Mouse (Mus musculus) embryonic facial prominence, embryonic 12.5 days (tissue): ENCODE results near the gene Dynlrb1. TPM values are rescaled to one million over a fixed set of nuclear protein-coding genes. Genes with fewer than 3 reads are reported as not detected.

Experiments
- ATAC-seq: fragments of 200-750 bp; cut with Nextera tagmentation; 2 replicates; pipeline ENCODE4 v1.8.0; 2017; ENCODE audit not compliant: insufficient number of reproducible peaks, insufficient read depth, low FRiP score, low TSS enrichment
- H3K27ac ChIP-seq: fragments of 300-500 bp; sonication (generic); 2 replicates; pipeline ENCODE4 v1.5.1; 2016; ENCODE audit warnings: mild to moderate bottlenecking
- H3K27me3 ChIP-seq: fragments of 300-500 bp; sonication (generic); 2 replicates; pipeline ENCODE4 v1.6.1; 2016; ENCODE audit warnings: mild to moderate bottlenecking, moderate library complexity
- H3K36me3 ChIP-seq: fragments of 300-500 bp; sonication (generic); 2 replicates; pipeline ENCODE4 v1.6.1; 2016; ENCODE audit warnings: mild to moderate bottlenecking
- H3K4me1 ChIP-seq: fragments of 300-500 bp; sonication (generic); 2 replicates; pipeline ENCODE4 v1.6.1; 2016
- H3K4me2 ChIP-seq: fragments of 300-500 bp; sonication (generic); replicated peaks from 2 replicates; pipeline ENCODE4 v1.6.1; 2016; ENCODE audit warnings: mild to moderate bottlenecking, moderate library complexity
- H3K4me3 ChIP-seq: fragments of 300-500 bp; sonication (generic); 2 replicates; pipeline ENCODE4 v1.5.1; 2016; ENCODE audit warnings: mild to moderate bottlenecking
- H3K9ac ChIP-seq: fragments of 300-500 bp; sonication (generic); 2 replicates; pipeline ENCODE4 v1.6.1; 2016; ENCODE audit warnings: mild to moderate bottlenecking, moderate library complexity
- H3K9me3 ChIP-seq: fragments of 300-500 bp; sonication (generic); 2 replicates; pipeline ENCODE4 v1.6.1; 2016; ENCODE audit warnings: mild to moderate bottlenecking, moderate library complexity
- WGBS: fragments of 180-500 bp; shearing (Covaris S2); methylation state at CpG from one replicate; pipeline ENCODE4 v1.1.7; 2016; 5-methylcytosine and 5-hydroxymethylcytosine counted together
- polyA plus RNA-seq: library from polyadenylated mRNA; unstranded; fragments of >200 nt; fragmentation: Nextera tagmentation; extraction: Ambion mirVana; gene quantifications from 2 replicates; pipeline ENCODE4 v1.2.1, GENCODE M21; 2016

Dynlrb1 gene
- 435 and 454 TPM in 2 replicates for polyA plus RNA-seq

- Histone ChIP-seq H3K9me3 (no peaks in the 10 kb centered on the region), H3K4me2 (peak within 1 kb of the TSS; percentile 94), H3K36me3 (peaks cover 8% of the 10 kb centered on the region), H3K4me1 (peaks cover 13% of the 10 kb centered on the region), H3K27ac (peak within 1 kb of the TSS; percentile 87), H3K27me3 (no peaks in the 10 kb centered on the region), H3K9ac (peak within 1 kb of the TSS; percentile 86), H3K4me3 (peak within 1 kb of the TSS; percentile 90)
- under 1% methylated on average over 50 of the region's 50 CpGs for WGBS
- peak; percentile 96 for ATAC-seq
Measured at GRCm38 (mm10) chr2:155236362-155236992, at the start of gene Dynlrb1. TSS of gene Dynlrb1 (plus strand) at chr2:155236533.

GRCm38 (mm10) chr2:155207419-155207818, 28.9 kb upstream of the Dynlrb1 start:
- 84% methylated on average over 2 of the region's 2 CpGs for WGBS
- no peaks in the 10 kb centered on the region for H3K27me3 ChIP-seq
- H3K4me2 ChIP-seq = no peak overlapping the region
- no peak overlapping the region for H3K4me3 ChIP-seq
- no peaks in the 10 kb centered on the region for H3K4me1 ChIP-seq
- H3K9me3 ChIP-seq = no peaks in the 10 kb centered on the region
- H3K36me3 ChIP-seq = peaks cover 62% of the 10 kb centered on the region
- no peak overlapping the region for H3K9ac ChIP-seq
- H3K27ac ChIP-seq = no peak overlapping the region
- no peak for ATAC-seq

DNA sequence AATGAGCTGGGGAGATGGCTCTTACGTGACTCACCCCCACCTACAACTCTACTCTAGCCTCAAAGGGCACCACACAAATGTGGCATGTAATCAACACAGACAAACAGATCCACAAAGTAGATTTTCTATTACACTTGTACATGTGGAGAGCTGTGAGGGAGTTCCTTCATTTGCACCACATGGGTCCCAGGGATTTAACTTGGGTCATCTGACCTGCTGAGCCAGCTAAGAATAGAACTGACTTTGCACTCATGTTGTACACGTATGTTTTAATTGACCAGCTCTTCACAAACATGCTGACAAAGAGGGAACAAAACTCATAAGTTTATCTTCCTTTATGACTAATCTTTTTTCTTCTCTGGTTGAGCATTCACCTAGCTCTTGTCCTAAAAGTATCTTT, 13.2 kb upstream of the Dynlrb1 start:
- no peaks in the 10 kb centered on the region for H3K4me1 ChIP-seq
- no peak overlapping the region for H3K4me2 ChIP-seq
- no peak overlapping the region for H3K4me3 ChIP-seq
- no peak for ATAC-seq
- no peak overlapping the region for H3K9ac ChIP-seq
- H3K27me3 ChIP-seq = no peaks in the 10 kb centered on the region
- WGBS = 96% methylated on average over 2 of the region's 2 CpGs
- H3K9me3 ChIP-seq = no peaks in the 10 kb centered on the region
- H3K36me3 ChIP-seq = peaks cover 76% of the 10 kb centered on the region
- H3K27ac ChIP-seq = no peak overlapping the region

GRCm38 (mm10) chr2:155224721-155225120, 11.6 kb upstream of the Dynlrb1 start:
- Histone ChIP-seq H3K9me3 (no peaks in the 10 kb centered on the region), H3K4me2 (no peak overlapping the region), H3K4me1 (no peaks in the 10 kb centered on the region), H3K36me3 (peaks cover 72% of the 10 kb centered on the region), H3K4me3 (no peak overlapping the region), H3K9ac (no peak overlapping the region), H3K27me3 (no peaks in the 10 kb centered on the region), H3K27ac (no peak overlapping the region)
- WGBS = 91% methylated on average over 7 of the region's 7 CpGs
- no peak for ATAC-seq

GRCm38 (mm10) chr2:155235746-155236361, 479 bp upstream of the Dynlrb1 start:
- H3K4me1 ChIP-seq = peaks cover 13% of the 10 kb centered on the region
- peak; percentile 91 for ATAC-seq
- peak overlapping the region; percentile 94 for H3K4me2 ChIP-seq
- no peaks in the 10 kb centered on the region for H3K27me3 ChIP-seq
- no peaks in the 10 kb centered on the region for H3K9me3 ChIP-seq
- peak overlapping the region; percentile 87 for H3K27ac ChIP-seq
- H3K36me3 ChIP-seq = peaks cover 2% of the 10 kb centered on the region
- 4% methylated on average over 13 of the region's 13 CpGs for WGBS
- peak overlapping the region; percentile 86 for H3K9ac ChIP-seq
- H3K4me3 ChIP-seq = peak overlapping the region; percentile 90

GRCm38 (mm10) chr2:155237276-155237675, 943 bp downstream of the Dynlrb1 start:
- peak overlapping the region; percentile 90 for H3K4me3 ChIP-seq
- H3K4me1 ChIP-seq = peaks cover 13% of the 10 kb centered on the region
- H3K36me3 ChIP-seq = peaks cover 8% of the 10 kb centered on the region
- WGBS = 15% methylated on average over 4 of the region's 4 CpGs
- H3K27me3 ChIP-seq = no peaks in the 10 kb centered on the region
- peak overlapping the region; percentile 94 for H3K4me2 ChIP-seq
- ATAC-seq = no peak
- no peak overlapping the region for H3K27ac ChIP-seq
- H3K9me3 ChIP-seq = no peaks in the 10 kb centered on the region
- peak overlapping the region; percentile 86 for H3K9ac ChIP-seq

GRCm38 (mm10) chr2:155240915-155241314, 4.6 kb downstream of the Dynlrb1 start:
- Histone ChIP-seq H3K9me3 (no peaks in the 10 kb centered on the region), H3K9ac (no peak overlapping the region), H3K36me3 (peaks cover 44% of the 10 kb centered on the region), H3K27ac (no peak overlapping the region), H3K4me3 (no peak overlapping the region), H3K4me2 (no peak overlapping the region), H3K4me1 (peaks cover 13% of the 10 kb centered on the region), H3K27me3 (no peaks in the 10 kb centered on the region)
- ATAC-seq = no peak
- 75% methylated on average over 4 of the region's 4 CpGs for WGBS

GRCm38 (mm10) chr2:155242296-155242855, 6.0 kb downstream of the Dynlrb1 start:
- Histone ChIP-seq H3K9ac (no peak overlapping the region), H3K9me3 (no peaks in the 10 kb centered on the region), H3K27ac (no peak overlapping the region), H3K36me3 (peaks cover 57% of the 10 kb centered on the region), H3K27me3 (no peaks in the 10 kb centered on the region), H3K4me1 (peaks cover 11% of the 10 kb centered on the region), H3K4me2 (no peak overlapping the region), H3K4me3 (no peak overlapping the region)
- WGBS = 87% methylated on average over 7 of the region's 7 CpGs
- ATAC-seq = no peak

DNA sequence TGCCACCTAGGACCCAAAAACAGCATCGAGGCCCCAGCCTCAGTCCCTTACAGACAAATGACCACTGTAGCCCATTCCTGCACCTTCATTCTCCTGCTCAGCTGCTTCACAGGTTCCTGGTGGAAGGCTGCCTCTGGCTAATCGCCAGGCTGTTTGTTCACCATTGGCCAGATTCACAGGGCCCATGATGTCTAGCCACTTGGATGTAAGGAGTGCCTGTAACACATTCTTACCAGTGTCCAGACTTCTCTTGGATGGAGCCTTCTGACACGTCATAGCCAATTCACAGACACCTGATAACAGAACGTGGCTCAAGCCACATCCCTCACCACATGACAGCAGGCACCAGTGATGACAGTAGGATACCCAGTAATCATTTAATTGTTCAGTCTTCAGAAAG, 9.9 kb downstream of the Dynlrb1 start:
- Histone ChIP-seq H3K27ac (no peak overlapping the region), H3K9ac (no peak overlapping the region), H3K36me3 (peaks cover 89% of the 10 kb centered on the region), H3K4me3 (no peak overlapping the region), H3K4me1 (no peaks in the 10 kb centered on the region), H3K4me2 (no peak overlapping the region), H3K9me3 (no peaks in the 10 kb centered on the region), H3K27me3 (no peaks in the 10 kb centered on the region)
- no peak for ATAC-seq
- WGBS = 93% methylated on average over 4 of the region's 4 CpGs

DNA sequence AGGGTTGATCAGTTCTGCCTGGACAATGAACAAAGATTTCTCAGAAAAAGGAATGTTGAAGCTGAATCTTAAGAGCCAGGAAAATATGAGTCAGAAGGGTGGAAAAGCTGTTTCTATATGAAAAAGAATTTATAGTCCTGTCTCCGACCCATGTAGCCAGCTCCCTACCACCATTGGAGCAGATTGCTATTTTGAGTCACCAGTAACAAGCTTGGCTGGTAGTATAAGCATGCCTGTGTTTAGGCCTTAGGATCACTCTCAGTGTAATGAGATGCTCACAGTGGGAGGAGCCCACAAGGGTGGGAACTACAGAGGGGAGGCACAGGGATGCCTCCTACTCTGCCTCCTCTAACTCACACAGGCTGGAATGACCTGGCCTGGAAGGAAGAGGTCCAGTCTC, 11.9 kb downstream of the Dynlrb1 start:
- Histone ChIP-seq H3K9me3 (no peaks in the 10 kb centered on the region), H3K9ac (no peak overlapping the region), H3K27me3 (no peaks in the 10 kb centered on the region), H3K27ac (no peak overlapping the region), H3K36me3 (peaks cover 84% of the 10 kb centered on the region), H3K4me1 (no peaks in the 10 kb centered on the region), H3K4me3 (no peak overlapping the region), H3K4me2 (no peak overlapping the region)
- 93% methylated on average over 1 of the region's 1 CpGs for WGBS
- no peak for ATAC-seq

DNA sequence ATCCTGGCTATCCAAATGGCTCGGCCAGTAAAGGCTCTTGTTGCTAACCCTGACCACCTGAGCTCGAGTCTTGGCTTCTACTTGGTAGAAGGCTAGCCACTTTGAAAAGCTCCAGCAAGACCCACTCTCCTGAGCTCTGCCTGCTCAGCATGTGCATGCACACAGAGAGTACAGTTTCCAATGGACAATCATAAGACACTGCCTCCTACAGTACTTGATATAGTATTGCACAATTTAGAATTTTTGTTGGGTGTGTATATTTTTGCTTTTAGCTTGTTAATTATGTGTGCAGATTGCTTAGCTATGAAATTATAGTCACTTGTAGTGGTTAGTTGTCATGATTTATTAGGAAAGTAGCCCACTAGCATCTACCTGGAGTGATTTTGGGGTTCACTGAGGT, 12.4 kb downstream of the Dynlrb1 start:
- ATAC-seq = no peak
- 86% methylated on average over 2 of the region's 2 CpGs for WGBS

GRCm38 (mm10) chr2:155249588-155249987, 13.3 kb downstream of the Dynlrb1 start:
- no peak overlapping the region for H3K4me2 ChIP-seq
- H3K4me1 ChIP-seq = no peaks in the 10 kb centered on the region
- no peak overlapping the region for H3K9ac ChIP-seq
- WGBS = 92% methylated on average over 5 of the region's 5 CpGs
- no peak overlapping the region for H3K27ac ChIP-seq
- no peaks in the 10 kb centered on the region for H3K27me3 ChIP-seq
- H3K4me3 ChIP-seq = no peak overlapping the region
- no peaks in the 10 kb centered on the region for H3K9me3 ChIP-seq
- peaks cover 70% of the 10 kb centered on the region for H3K36me3 ChIP-seq
- no peak for ATAC-seq

More for the DNA sequence above, 12.4 kb downstream of the Dynlrb1 start:
- Histone ChIP-seq H3K9ac (no peak overlapping the region), H3K4me2 (no peak overlapping the region), H3K27ac (no peak overlapping the region), H3K4me1 (no peaks in the 10 kb centered on the region), H3K4me3 (no peak overlapping the region), H3K36me3 (peaks cover 79% of the 10 kb centered on the region), H3K9me3 (no peaks in the 10 kb centered on the region), H3K27me3 (no peaks in the 10 kb centered on the region)
